Mouse (Mus musculus) bone marrow, adult 2 months (tissue): ENCODE measurements around the gene Amotl1. TPM values are rescaled to one million over a fixed set of nuclear protein-coding genes. Genes with fewer than 3 reads are reported as not detected.

Experiments used
- H3K27ac ChIP-seq: fragments of 200-500 bp; 2 replicates; pipeline ENCODE4 v1.5.1; 2012; ENCODE audit warnings: low read depth, mild to moderate bottlenecking, control low read depth, inconsistent platforms, low read length; ENCODE audit not compliant: control insufficient read depth, poor library complexity, insufficient read depth
- H3K4me1 ChIP-seq: fragments of 200-500 bp; 2 replicates; pipeline ENCODE4 v1.6.1; 2011; ENCODE audit warnings: low read length; ENCODE audit not compliant: control insufficient read depth, insufficient read depth
- H3K4me3 ChIP-seq: fragments of 200-500 bp; replicated peaks from 2 replicates; pipeline ENCODE3; 2011; ENCODE audit warnings: mild to moderate bottlenecking, low read depth, low read length, control low read depth; ENCODE audit not compliant: control insufficient read depth
- CTCF ChIP-seq: fragments of 200-500 bp; IDR thresholded peaks from 2 replicates; pipeline ENCODE4 v1.5.1; 2011; ENCODE audit warnings: low read length, control low read depth; ENCODE audit not compliant: control insufficient read depth, insufficient read depth
- POLR2A ChIP-seq: fragments of 200-500 bp; IDR thresholded peaks from 2 replicates; pipeline ENCODE4 v1.6.1; 2011; ENCODE audit warnings: low read depth, mild to moderate bottlenecking, control low read depth, low read length, borderline replicate concordance; ENCODE audit not compliant: control insufficient read depth
- WGBS: fragments of 180-500 bp; shearing (Covaris S2); methylation state at CpG from one replicate; pipeline ENCODE4 v1.1.7; 2018; 5-methylcytosine and 5-hydroxymethylcytosine counted together
- polyA plus RNA-seq: library from polyadenylated mRNA; stranded (reverse); fragments of >200 nt; gene quantifications from 2 replicates; pipeline ENCODE4 v1.2.4, GENCODE M21; 2011; ENCODE audit warnings: low replicate concordance; ENCODE audit not compliant: missing spikeins, insufficient read depth, insufficient read length

The Amotl1 gene
- polyA plus RNA-seq, 1 experiment = 2.7 TPM

- 72% methylated on average over 4 of the region's 4 CpGs for WGBS
- H3K4me3 ChIP-seq = no peak overlapping the region
- TF ChIP-seq POLR2A (no peak), CTCF (no peak)
- no peak overlapping the region for H3K27ac ChIP-seq
- H3K4me1 ChIP-seq = no peaks in the 10 kb centered on the region
Measured at GRCm38 (mm10) chr9:14603475-14603874, 41.4 kb downstream of the Amotl1 start.

DNA sequence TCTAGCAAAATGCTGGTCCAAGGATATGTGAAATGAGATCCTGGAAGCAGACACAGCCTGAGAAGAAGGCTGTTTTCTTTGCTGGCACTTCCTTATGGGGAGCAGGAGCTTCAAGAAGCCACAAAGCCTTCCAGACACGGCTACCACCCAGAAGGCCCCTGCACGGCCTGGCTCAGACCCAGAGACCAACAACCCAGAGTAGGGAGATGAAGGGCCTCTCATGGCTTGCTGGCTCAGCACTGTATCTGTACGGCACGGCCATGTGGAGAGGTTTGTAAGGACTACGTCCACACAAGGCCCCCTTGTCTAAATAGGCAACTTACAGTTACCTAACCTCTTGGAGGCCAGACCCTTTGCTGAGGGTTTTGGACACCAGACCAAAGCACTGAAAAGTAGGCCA, 45.1 kb downstream of the Amotl1 start:
- 73% methylated on average over 5 of the region's 5 CpGs for WGBS
- no peaks in the 10 kb centered on the region for H3K4me1 ChIP-seq
- TF ChIP-seq CTCF = no peak
- no peak overlapping the region for H3K4me3 ChIP-seq
- H3K27ac ChIP-seq = no peak overlapping the region

- no peaks in the 10 kb centered on the region for H3K4me1 ChIP-seq
- whole genome bisulfite sequencing = 84% methylated on average over 2 of the region's 2 CpGs
- TF ChIP-seq CTCF (no peak), POLR2A (no peak)
- H3K4me3 ChIP-seq = no peak overlapping the region
- no peak overlapping the region for H3K27ac ChIP-seq
Measured at GRCm38 (mm10) chr9:14598157-14598556, 46.7 kb downstream of the Amotl1 start.

GRCm38 (mm10) chr9:14597429-14597828, 47.4 kb downstream of the Amotl1 start:
- Histone ChIP-seq H3K4me3 (no peak overlapping the region), H3K27ac (no peak overlapping the region), H3K4me1 (no peaks in the 10 kb centered on the region)
- 77% methylated on average over 3 of the region's 3 CpGs for WGBS
- TF ChIP-seq POLR2A = no peak
- no peak for TF ChIP-seq CTCF

GRCm38 (mm10) chr9:14596858-14597257, 48.0 kb downstream of the Amotl1 start:
- Histone ChIP-seq H3K4me3 (no peak overlapping the region), H3K4me1 (no peaks in the 10 kb centered on the region), H3K27ac (no peak overlapping the region)
- TF ChIP-seq CTCF = no peak
- no peak for TF ChIP-seq POLR2A
- 69% methylated on average over 7 of the region's 7 CpGs for WGBS

DNA sequence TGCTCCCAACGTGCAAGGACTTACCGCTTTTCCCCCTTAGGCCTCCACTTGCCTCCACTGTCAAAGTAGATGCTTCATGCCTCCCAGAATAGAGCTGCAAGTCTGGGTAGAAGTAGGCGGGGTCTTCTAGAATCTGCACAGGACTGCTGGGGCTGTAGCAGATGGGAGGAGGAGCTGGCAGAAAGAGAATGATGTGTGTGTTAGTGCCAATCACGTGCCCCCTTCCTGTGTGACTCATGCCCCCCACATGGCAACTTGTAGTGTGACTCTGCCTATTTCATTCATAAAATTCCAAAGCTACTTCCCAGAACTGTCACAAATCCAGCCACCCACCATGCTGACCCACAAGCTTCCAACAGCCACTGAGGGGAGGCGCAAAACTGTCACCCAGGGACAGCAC, 48.4 kb downstream of the Amotl1 start:
- 71% methylated on average over 5 of the region's 5 CpGs for WGBS
- TF ChIP-seq POLR2A (no peak), CTCF (no peak)
- no peaks in the 10 kb centered on the region for H3K4me1 ChIP-seq
- H3K27ac ChIP-seq = no peak overlapping the region
- no peak overlapping the region for H3K4me3 ChIP-seq

DNA sequence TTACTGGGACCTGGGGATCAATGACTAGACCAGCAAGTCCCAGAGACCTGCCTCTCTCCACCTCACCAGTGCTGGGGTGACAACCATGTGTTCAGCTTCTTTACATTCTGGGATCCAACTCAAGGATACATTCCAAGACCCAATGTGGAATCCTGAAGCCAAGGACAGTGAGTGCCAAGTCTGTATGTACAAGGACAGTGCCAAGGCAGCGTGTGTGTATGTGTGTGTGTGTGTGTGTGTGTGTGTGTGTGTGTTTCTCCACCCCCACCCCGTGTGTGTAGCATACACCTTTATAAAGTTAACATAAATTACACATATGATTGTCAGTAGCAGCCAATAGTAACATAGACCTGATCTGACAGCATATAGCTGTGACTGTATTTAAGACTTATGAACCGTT, 49.0 kb downstream of the Amotl1 start:
- WGBS = 67% methylated on average over 3 of the region's 3 CpGs
- Histone ChIP-seq H3K4me3 (no peak overlapping the region), H3K4me1 (no peaks in the 10 kb centered on the region), H3K27ac (no peak overlapping the region)
- TF ChIP-seq POLR2A = no peak
- TF ChIP-seq CTCF = no peak

GRCm38 (mm10) chr9:14593880-14594279, 51.0 kb downstream of the Amotl1 start:
- WGBS = 91% methylated on average over 4 of the region's 4 CpGs
- Histone ChIP-seq H3K4me1 (no peaks in the 10 kb centered on the region), H3K27ac (no peak overlapping the region), H3K4me3 (no peak overlapping the region)
- TF ChIP-seq POLR2A (no peak), CTCF (no peak)

DNA sequence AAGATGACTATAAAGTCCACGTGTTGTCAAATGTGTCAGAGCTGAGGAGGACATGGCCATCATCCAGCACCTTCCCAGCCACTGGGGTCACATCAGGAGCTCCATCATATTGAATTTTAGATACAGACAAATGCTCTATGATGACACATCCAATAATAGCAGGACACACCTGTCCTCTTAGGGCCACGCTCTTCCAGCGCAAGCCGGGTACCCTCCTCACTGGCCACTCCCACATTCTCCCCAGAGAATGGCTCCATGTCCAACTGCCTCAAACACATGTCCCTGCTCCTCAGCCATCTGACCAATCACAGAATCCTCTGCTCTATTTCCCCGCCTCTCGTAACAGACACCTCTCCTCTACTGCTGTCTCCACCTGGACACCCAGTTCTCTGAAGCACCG, 54.2 kb downstream of the Amotl1 start:
- 82% methylated on average over 7 of the region's 7 CpGs for WGBS
- TF ChIP-seq CTCF (no peak), POLR2A (no peak)
- H3K4me1 ChIP-seq = no peaks in the 10 kb centered on the region
- H3K4me3 ChIP-seq = no peak overlapping the region
- H3K27ac ChIP-seq = no peak overlapping the region
